Mouse (Mus musculus): ENCODE data around the gene Lias. TPM values are rescaled to one million over a fixed set of nuclear protein-coding genes. Genes with fewer than 3 reads are reported as not detected.

Gene Lias
- polyA plus RNA-seq (2014; fragmentation: Nextera tagmentation; extraction: Ambion mirVana) = 58.5 and 60.3 TPM in 2 replicates

GRCm38 (mm10) chr5:65390648-65391644 is at the start of gene Lias, which contains the start of gene Rpl9:
Lias (plus strand) TSS chr5:65391497.
Rpl9 (minus strand) TSS chr5:65391444.
- H3K9me3 ChIP-seq (ENCODE audit: control insufficient read depth, low read length) = no peaks in the 10 kb centered on the region
- peak; percentile 91 for ATAC-seq (ENCODE audit: insufficient number of reproducible peaks, insufficient read depth, low FRiP score, low read depth)
- peak within 1 kb of the TSS; percentile 94 for H3K4me2 ChIP-seq (ENCODE audit: low read length)
- H3K4me1 ChIP-seq (ENCODE audit: control insufficient read depth in 2 of 2, insufficient read depth in 2 of 2, low read length in 2 of 2) = peaks cover 0 to 20% of the 10 kb centered on the region in 2 experiments
- peaks cover 54% of the 10 kb centered on the region for H3K36me3 ChIP-seq (ENCODE audit: control insufficient read depth, insufficient read depth, low read length)
- H3K9ac ChIP-seq (ENCODE audit: low read length) = peak within 1 kb of the TSS; percentile 99
- no peaks in the 10 kb centered on the region for H3K27me3 ChIP-seq (ENCODE audit: control insufficient read depth, insufficient read depth, low read length)
- H3K4me3 ChIP-seq (ENCODE audit: control insufficient read depth in 1 of 2, insufficient read depth in 1 of 2, low read depth in 1 of 2, low read length in 2 of 2) = peak within 1 kb of the TSS; percentile 84 to 91
- WGBS = under 1% methylated on average over 83 of the region's 83 CpGs
- peak within 1 kb of the TSS; percentile 81 to 92 for H3K27ac ChIP-seq (replicated peaks in 1 of 2; ENCODE audit: control insufficient read depth in 1 of 2, insufficient read depth in 1 of 2, low read depth in 2 of 2, low read length in 2 of 2)

- Histone ChIP-seq H3K27ac (replicated peaks in 1 of 2; ENCODE audit: control insufficient read depth in 1 of 2, insufficient read depth in 1 of 2, low read depth in 2 of 2, low read length in 2 of 2) (no peak within 1 kb of the TSS), H3K27me3 (ENCODE audit: control insufficient read depth, insufficient read depth, low read length) (no peaks in the 10 kb centered on the region), H3K4me3 (ENCODE audit: control insufficient read depth in 1 of 2, insufficient read depth in 1 of 2, low read depth in 1 of 2, low read length in 2 of 2) (peak within 1 kb of the TSS; percentile 9 to 17; a peak in 2 of 4 replicates), H3K9ac (ENCODE audit: low read length) (no peak within 1 kb of the TSS; the same call in 1 of the 2 replicates), H3K4me2 (ENCODE audit: low read length) (peak within 1 kb of the TSS; percentile 58), H3K9me3 (ENCODE audit: control insufficient read depth, low read length) (no peaks in the 10 kb centered on the region), H3K4me1 (ENCODE audit: control insufficient read depth in 2 of 2, insufficient read depth in 2 of 2, low read length in 2 of 2) (peaks cover 0 to 5% of the 10 kb centered on the region in 2 experiments; a peak in 1 of 4 replicates), H3K36me3 (ENCODE audit: control insufficient read depth, insufficient read depth, low read length) (no peaks in the 10 kb centered on the region)
- WGBS = 33% methylated on average over 15 of the region's 15 CpGs
- ATAC-seq (ENCODE audit: insufficient number of reproducible peaks, insufficient read depth, low FRiP score, low read depth) = no peak
Observed at GRCm38 (mm10) chr5:65348168-65348567, 43.1 kb upstream of the Lias start, which contains the start of gene Klb. Klb (plus strand) TSS chr5:65348314.

GRCm38 (mm10) chr5:65350508-65350907 is 40.8 kb upstream of the Lias start:
- 76% methylated on average over 10 of the region's 10 CpGs for WGBS
- H3K27me3 ChIP-seq (ENCODE audit: control insufficient read depth, insufficient read depth, low read length) = no peaks in the 10 kb centered on the region
- H3K4me2 ChIP-seq (ENCODE audit: low read length) = no peak overlapping the region
- no peak overlapping the region for H3K4me3 ChIP-seq (ENCODE audit: control insufficient read depth in 1 of 2, insufficient read depth in 1 of 2, low read depth in 1 of 2, low read length in 2 of 2)
- H3K9ac ChIP-seq (ENCODE audit: low read length) = no peak overlapping the region
- H3K4me1 ChIP-seq (ENCODE audit: control insufficient read depth in 2 of 2, insufficient read depth in 2 of 2, low read length in 2 of 2) = peaks cover 0 to 5% of the 10 kb centered on the region in 2 experiments; a peak in 1 of 4 replicates
- H3K9me3 ChIP-seq (ENCODE audit: control insufficient read depth, low read length) = no peaks in the 10 kb centered on the region
- ATAC-seq (ENCODE audit: insufficient number of reproducible peaks, insufficient read depth, low FRiP score, low read depth) = no peak
- H3K27ac ChIP-seq (replicated peaks in 1 of 2; ENCODE audit: control insufficient read depth in 1 of 2, insufficient read depth in 1 of 2, low read depth in 2 of 2, low read length in 2 of 2) = no peak overlapping the region
- no peaks in the 10 kb centered on the region for H3K36me3 ChIP-seq (ENCODE audit: control insufficient read depth, insufficient read depth, low read length)

- Histone ChIP-seq H3K36me3 (ENCODE audit: control insufficient read depth, insufficient read depth, low read length) (no peaks in the 10 kb centered on the region), H3K9me3 (ENCODE audit: control insufficient read depth, low read length) (no peaks in the 10 kb centered on the region), H3K27ac (replicated peaks in 1 of 2; ENCODE audit: control insufficient read depth in 1 of 2, insufficient read depth in 1 of 2, low read depth in 2 of 2, low read length in 2 of 2) (no peak overlapping the region), H3K4me1 (ENCODE audit: control insufficient read depth in 2 of 2, insufficient read depth in 2 of 2, low read length in 2 of 2) (no peaks in the 10 kb centered on the region), H3K4me3 (ENCODE audit: control insufficient read depth in 1 of 2, insufficient read depth in 1 of 2, low read depth in 1 of 2, low read length in 2 of 2) (no peak overlapping the region), H3K4me2 (ENCODE audit: low read length) (no peak overlapping the region), H3K9ac (ENCODE audit: low read length) (no peak overlapping the region), H3K27me3 (ENCODE audit: control insufficient read depth, insufficient read depth, low read length) (no peaks in the 10 kb centered on the region)
- no peak for ATAC-seq (ENCODE audit: insufficient number of reproducible peaks, insufficient read depth, low FRiP score, low read depth)
- WGBS = 74% methylated on average over 3 of the region's 3 CpGs
Observed at GRCm38 (mm10) chr5:65354097-65354496, 37.2 kb upstream of the Lias start.

GRCm38 (mm10) chr5:65354985-65355384 is 36.3 kb upstream of the Lias start:
- no peak for ATAC-seq (ENCODE audit: insufficient number of reproducible peaks, insufficient read depth, low FRiP score, low read depth)
- Histone ChIP-seq H3K4me3 (ENCODE audit: control insufficient read depth in 1 of 2, insufficient read depth in 1 of 2, low read depth in 1 of 2, low read length in 2 of 2) (no peak overlapping the region), H3K4me1 (ENCODE audit: control insufficient read depth in 2 of 2, insufficient read depth in 2 of 2, low read length in 2 of 2) (no peaks in the 10 kb centered on the region), H3K27me3 (ENCODE audit: control insufficient read depth, insufficient read depth, low read length) (no peaks in the 10 kb centered on the region), H3K36me3 (ENCODE audit: control insufficient read depth, insufficient read depth, low read length) (no peaks in the 10 kb centered on the region), H3K27ac (replicated peaks in 1 of 2; ENCODE audit: control insufficient read depth in 1 of 2, insufficient read depth in 1 of 2, low read depth in 2 of 2, low read length in 2 of 2) (no peak overlapping the region), H3K9ac (ENCODE audit: low read length) (no peak overlapping the region), H3K9me3 (ENCODE audit: control insufficient read depth, low read length) (no peaks in the 10 kb centered on the region), H3K4me2 (ENCODE audit: low read length) (no peak overlapping the region)
- 74% methylated on average over 5 of the region's 5 CpGs for WGBS

GRCm38 (mm10) chr5:65356851-65357250 is 34.4 kb upstream of the Lias start:
- Histone ChIP-seq H3K36me3 (ENCODE audit: control insufficient read depth, insufficient read depth, low read length) (no peaks in the 10 kb centered on the region), H3K27me3 (ENCODE audit: control insufficient read depth, insufficient read depth, low read length) (no peaks in the 10 kb centered on the region), H3K9ac (ENCODE audit: low read length) (no peak overlapping the region), H3K4me3 (ENCODE audit: control insufficient read depth in 1 of 2, insufficient read depth in 1 of 2, low read depth in 1 of 2, low read length in 2 of 2) (no peak overlapping the region), H3K4me1 (ENCODE audit: control insufficient read depth in 2 of 2, insufficient read depth in 2 of 2, low read length in 2 of 2) (no peaks in the 10 kb centered on the region), H3K27ac (replicated peaks in 1 of 2; ENCODE audit: control insufficient read depth in 1 of 2, insufficient read depth in 1 of 2, low read depth in 2 of 2, low read length in 2 of 2) (no peak overlapping the region), H3K9me3 (ENCODE audit: control insufficient read depth, low read length) (no peaks in the 10 kb centered on the region), H3K4me2 (ENCODE audit: low read length) (no peak overlapping the region)
- 85% methylated on average over 6 of the region's 6 CpGs for WGBS
- no peak for ATAC-seq (ENCODE audit: insufficient number of reproducible peaks, insufficient read depth, low FRiP score, low read depth)

GRCm38 (mm10) chr5:65357771-65358170 is 33.5 kb upstream of the Lias start:
- WGBS = 80% methylated on average over 3 of the region's 3 CpGs
- ATAC-seq (ENCODE audit: insufficient number of reproducible peaks, insufficient read depth, low FRiP score, low read depth) = no peak
- no peak overlapping the region for H3K9ac ChIP-seq (ENCODE audit: low read length)
- no peak overlapping the region for H3K27ac ChIP-seq (replicated peaks in 1 of 2; ENCODE audit: control insufficient read depth in 1 of 2, insufficient read depth in 1 of 2, low read depth in 2 of 2, low read length in 2 of 2)
- no peaks in the 10 kb centered on the region for H3K4me1 ChIP-seq (ENCODE audit: control insufficient read depth in 2 of 2, insufficient read depth in 2 of 2, low read length in 2 of 2)
- no peaks in the 10 kb centered on the region for H3K36me3 ChIP-seq (ENCODE audit: control insufficient read depth, insufficient read depth, low read length)
- no peaks in the 10 kb centered on the region for H3K9me3 ChIP-seq (ENCODE audit: control insufficient read depth, low read length)
- no peak overlapping the region for H3K4me2 ChIP-seq (ENCODE audit: low read length)
- no peaks in the 10 kb centered on the region for H3K27me3 ChIP-seq (ENCODE audit: control insufficient read depth, insufficient read depth, low read length)
- no peak overlapping the region for H3K4me3 ChIP-seq (ENCODE audit: control insufficient read depth in 1 of 2, insufficient read depth in 1 of 2, low read depth in 1 of 2, low read length in 2 of 2)
